ENCODE assay signal across 9 mouse cellular contexts in genomic region chr1:63248360-63248851, GRCm38 (mm10). TPM values are rescaled to one million over a fixed set of nuclear protein-coding genes. Genes with fewer than 3 reads are reported as not detected.
DNase-seq lines count a peak whose midpoint lies in the region; ATAC-seq and TF ChIP-seq lines count a peak whose summit lies in the region.
"Had no signal": no experiment of that assay in that cellular context is flagged by ENCODE, and none has a peak within 500 bp of the region (broad histone marks: within the 10 kb centered on the region; RNA-seq: fewer than 3 reads in every experiment).

No protein-coding gene starts in this region.

- TF ChIP-seq CTCF in liver, postnatal 0 days (IDR thresholded peaks at IDR 0.05; ENCODE audit: low read depth) = no peak

- intact Hi-C loops in left cerebral cortex, postnatal 36 days (cut with DNase I) = no loop called here

- peak overlapping the region; percentile 22 for H3K4me3 ChIP-seq in liver, embryonic 11.5 days (ENCODE audit: low read depth, low read length)
- no peak overlapping the region for H3K4me3 ChIP-seq in liver, postnatal 0 days (ENCODE audit: low read depth, low read length)
- H3K4me3 ChIP-seq in forebrain, embryonic 12.5 days (replicated peaks) = peak overlapping the region; percentile 38
- peak overlapping the region; percentile 32 for H3K4me3 ChIP-seq in intestine, embryonic 15.5 days (replicated peaks)

- H3K9ac ChIP-seq in liver, embryonic 11.5 days (ENCODE audit: low read depth, low read length) = no peak overlapping the region
- H3K9ac ChIP-seq in liver, postnatal 0 days (replicated peaks) = no peak overlapping the region
- H3K9ac ChIP-seq in forebrain, embryonic 12.5 days = peak overlapping the region; percentile 43
- H3K9ac ChIP-seq in intestine, embryonic 15.5 days = peak overlapping the region; percentile 24; the same call in 1 of the 2 replicates

- 4% methylated on average over 44 of the region's 44 CpGs for WGBS in liver, embryonic 11.5 days
- 3% methylated on average over 44 of the region's 44 CpGs for WGBS in liver, postnatal 0 days (ENCODE audit: insufficient replicate concordance)
- 2% methylated on average over 44 of the region's 44 CpGs for WGBS in forebrain, embryonic 12.5 days
- 3% methylated on average over 44 of the region's 44 CpGs for WGBS in intestine, embryonic 15.5 days

- no peaks in the 10 kb centered on the region for H3K4me1 ChIP-seq in liver, embryonic 11.5 days (replicated peaks; ENCODE audit: control insufficient read depth, insufficient read depth, low read length)
- no peaks in the 10 kb centered on the region for H3K4me1 ChIP-seq in liver, postnatal 0 days (ENCODE audit: insufficient read depth)
- H3K4me1 ChIP-seq in forebrain, embryonic 12.5 days = peaks cover 36% of the 10 kb centered on the region
- 0 out of 2 replicates have a peak, but pooled peaks cover 4% of the 10 kb centered on the region for H3K4me1 ChIP-seq in intestine, embryonic 15.5 days (replicated peaks)

- no peak overlapping the region for H3K27ac ChIP-seq in liver, embryonic 11.5 days (ENCODE audit: low read depth, low read length)
- H3K27ac ChIP-seq in liver, postnatal 0 days (ENCODE audit: low read depth) = no peak overlapping the region
- peak overlapping the region; percentile 86 for H3K27ac ChIP-seq in forebrain, embryonic 12.5 days
- no peak overlapping the region for H3K27ac ChIP-seq in intestine, embryonic 15.5 days

- no peak for TF ChIP-seq EP300 in liver, postnatal 0 days (IDR thresholded peaks at IDR 0.05; ENCODE audit: low read depth)

- ATAC-seq in liver, embryonic 11.5 days (replicated peaks; ENCODE audit: low FRiP score) = no peak
- ATAC-seq in liver, postnatal 0 days = no peak
- no peak for ATAC-seq in forebrain, embryonic 12.5 days (ENCODE audit: low FRiP score)
- no peak for ATAC-seq in intestine, embryonic 15.5 days

- no peaks in the 10 kb centered on the region for H3K9me3 ChIP-seq in liver, embryonic 11.5 days (ENCODE audit: control insufficient read depth, low read length)
- no peaks in the 10 kb centered on the region for H3K9me3 ChIP-seq in liver, postnatal 0 days (ENCODE audit: low read length)
- H3K9me3 ChIP-seq in forebrain, embryonic 12.5 days = no peaks in the 10 kb centered on the region
- H3K9me3 ChIP-seq in intestine, embryonic 15.5 days = no peaks in the 10 kb centered on the region

- H3K4me2 ChIP-seq in liver, embryonic 11.5 days = peak overlapping the region; percentile 56
- H3K4me2 ChIP-seq in liver, postnatal 0 days (ENCODE audit: low read depth, low read length) = no peak overlapping the region
- peak overlapping the region; percentile 55 for H3K4me2 ChIP-seq in forebrain, embryonic 12.5 days
- H3K4me2 ChIP-seq in intestine, embryonic 15.5 days (replicated peaks) = peak overlapping the region; percentile 66

- DNase-seq in liver, embryonic 11.5 days (ENCODE audit: low spot score) = no peak
- no peak for DNase-seq in liver, postnatal 0 days
- DNase-seq in retina, postnatal 1 day = peak; percentile 55
- no peak for DNase-seq in left cerebral cortex, postnatal 36 days (ENCODE audit: low spot score in 2 of 2)
- DNase-seq in adipocyte (ENCODE audit: low spot score) = no peak
- no peak for DNase-seq in cerebellum, adult 11-12 months

- H3K36me3 ChIP-seq in liver, embryonic 11.5 days (ENCODE audit: control insufficient read depth, insufficient read depth, low read length) = no peaks in the 10 kb centered on the region
- H3K36me3 ChIP-seq in liver, postnatal 0 days (replicated peaks; ENCODE audit: insufficient read depth, low read length) = no peaks in the 10 kb centered on the region
- no peaks in the 10 kb centered on the region for H3K36me3 ChIP-seq in forebrain, embryonic 12.5 days (replicated peaks)
- no peaks in the 10 kb centered on the region for H3K36me3 ChIP-seq in intestine, embryonic 15.5 days

- peaks cover 79% of the 10 kb centered on the region for H3K27me3 ChIP-seq in liver, embryonic 11.5 days (replicated peaks; ENCODE audit: control insufficient read depth, insufficient read depth, low read length)
- peaks cover 78% of the 10 kb centered on the region for H3K27me3 ChIP-seq in liver, postnatal 0 days (ENCODE audit: insufficient read depth, low read length)
- peaks cover 49% of the 10 kb centered on the region for H3K27me3 ChIP-seq in forebrain, embryonic 12.5 days
- peaks cover 67% of the 10 kb centered on the region for H3K27me3 ChIP-seq in intestine, embryonic 15.5 days (replicated peaks)

RNA-seq across cellular contexts. Expression of gene Zdbf2, which starts 24.7 kb away (rescaled TPM):
- polyA plus RNA-seq in liver, embryonic 11.5 days (2014; fragmentation: Nextera tagmentation; extraction: Ambion mirVana) = 3.8 TPM in 2 replicates
- polyA plus RNA-seq in liver, postnatal 0 days (2015; fragmentation: Nextera tagmentation; extraction: Ambion mirVana) = 0.25 and 0.54 TPM in 2 replicates
- 40.4 and 43.9 TPM in 2 replicates for polyA plus RNA-seq in forebrain, embryonic 12.5 days (2016; fragmentation: Nextera tagmentation; extraction: Ambion mirVana)
- polyA plus RNA-seq in intestine, embryonic 15.5 days (2015; fragmentation: Nextera tagmentation; extraction: Ambion mirVana) = 6.3 and 7.1 TPM in 2 replicates
- 10 to 100 TPM; 16.1 to 20.9 TPM for total RNA-seq in left cerebral cortex, postnatal 36 days (2021)

RNA-seq across cellular contexts. Expression of gene Gpr1, which starts 34.1 kb away (rescaled TPM):
- 0.09 and 0.14 TPM in 2 replicates for polyA plus RNA-seq in liver, embryonic 11.5 days (2014; fragmentation: Nextera tagmentation; extraction: Ambion mirVana)
- polyA plus RNA-seq in liver, postnatal 0 days (2015; fragmentation: Nextera tagmentation; extraction: Ambion mirVana) = 0.05 TPM in 1 of 2 replicates, not detected in the other
- polyA plus RNA-seq in forebrain, embryonic 12.5 days (2016; fragmentation: Nextera tagmentation; extraction: Ambion mirVana) = 0.36 and 0.59 TPM in 2 replicates
- 0.21 and 0.33 TPM in 2 replicates for polyA plus RNA-seq in intestine, embryonic 15.5 days (2015; fragmentation: Nextera tagmentation; extraction: Ambion mirVana)
- under 1 TPM; 0.37 to 0.86 TPM for total RNA-seq in left cerebral cortex, postnatal 36 days (2021)
- total RNA-seq: hematopoietic stem cell, adult 5-6 weeks had no signal

Comparison
In these comparisons a context has a peak if more than half of its experiments do, and no peak if none do; other contexts are left out.
1. H3K9ac ChIP-seq: peak in forebrain, embryonic 12.5 days (single experiment) and intestine, embryonic 15.5 days (single experiment); none in liver, embryonic 11.5 days (single experiment) and liver, postnatal 0 days (single experiment).